Mouse (Mus musculus) testis, adult 2 months (tissue): ENCODE results near the gene Foxp1.

Experiments used
- CTCF ChIP-seq: fragments of 200-500 bp; IDR thresholded peaks from 2 replicates; pipeline ENCODE4 v1.5.1; 2012; ENCODE audit warnings: low read depth, mild to moderate bottlenecking, inconsistent platforms, low read length, moderate library complexity; ENCODE audit not compliant: control insufficient read depth, insufficient read depth, insufficient replicate concordance
- POLR2A ChIP-seq: fragments of 200-500 bp; IDR thresholded peaks from 2 replicates; pipeline ENCODE4 v1.6.1; 2012; ENCODE audit warnings: low read depth, mild to moderate bottlenecking, inconsistent platforms, low read length, moderate library complexity; ENCODE audit not compliant: control insufficient read depth

DNA sequence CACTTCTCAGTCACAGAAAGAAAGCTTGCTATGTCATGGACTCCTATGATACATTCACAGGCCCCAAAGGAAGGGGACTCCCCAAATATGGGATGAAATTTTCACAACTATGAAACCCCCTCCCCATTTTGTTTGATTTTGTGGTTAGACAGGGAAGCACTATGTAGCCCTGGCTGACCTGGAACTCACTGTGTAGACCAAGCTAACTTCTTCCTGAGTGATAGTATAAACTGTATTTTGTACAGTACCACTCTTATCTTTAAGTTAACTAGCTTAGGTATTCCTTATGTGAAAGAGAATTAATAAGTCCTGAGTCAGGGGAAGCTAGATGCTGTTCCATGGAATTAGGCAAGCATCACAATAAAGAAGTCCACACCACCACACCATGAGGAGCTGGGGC lies 470.8 kb downstream of the Foxp1 start:
- TF ChIP-seq POLR2A: no peak
- TF ChIP-seq CTCF: no peak
